Mouse (Mus musculus) heart, adult 2 months (tissue): ENCODE data around the gene Tbx6. TPM values are rescaled to one million over a fixed set of nuclear protein-coding genes. Genes with fewer than 3 reads are reported as not detected.
A peak's percentile ranks its signal among the peaks of the same experiment; 100 is the strongest.

Experiments used
- DNase-seq, 2 experiments: peaks; one replicate each; pipeline ENCODE4 v3.0.0; 2021
- H3K27ac ChIP-seq: fragments of 200-600 bp; 2 replicates; pipeline ENCODE4 v1.8.1; 2022
- H3K27me3 ChIP-seq: fragments of 200-500 bp; 2 replicates; pipeline ENCODE4 v1.6.1; 2012; ENCODE audit warnings: mild to moderate bottlenecking, low read length, inconsistent platforms, mixed read lengths; ENCODE audit not compliant: control insufficient read depth, insufficient read depth
- H3K36me3 ChIP-seq: fragments of 200-500 bp; 2 replicates; pipeline ENCODE4 v1.6.1; 2012; ENCODE audit warnings: low read length, inconsistent platforms; ENCODE audit not compliant: control insufficient read depth, insufficient read depth
- H3K4me1 ChIP-seq: fragments of 200-500 bp; 2 replicates; pipeline ENCODE4 v1.6.1; 2011; ENCODE audit warnings: low read length; ENCODE audit not compliant: control insufficient read depth, insufficient read depth
- H3K4me3 ChIP-seq: fragments of 200-600 bp; 2 replicates; pipeline ENCODE4 v1.8.1; 2022
- H3K79me2 ChIP-seq: fragments of 200-500 bp; replicated peaks from 2 replicates; pipeline ENCODE4 v1.6.1; 2012; ENCODE audit warnings: mild to moderate bottlenecking, inconsistent platforms, low read length, moderate library complexity, mixed read lengths; ENCODE audit not compliant: control insufficient read depth, insufficient read depth
- H3K9ac ChIP-seq: fragments of 200-500 bp; 2 replicates; pipeline ENCODE4 v1.6.1; 2012; ENCODE audit warnings: low read depth, mild to moderate bottlenecking, control low read depth, inconsistent platforms, low read length, mixed read lengths
- CTCF ChIP-seq: fragments of 200-600 bp; IDR thresholded peaks from 2 replicates; pipeline ENCODE4 v1.8.1; 2022; ENCODE audit warnings: antibody characterized with exemption, mild to moderate bottlenecking, moderate library complexity
- EP300 ChIP-seq: fragments of 200-500 bp; IDR thresholded peaks from 2 replicates; pipeline ENCODE4 v1.6.1; 2011; ENCODE audit warnings: low read depth, low read length, control low read depth; ENCODE audit not compliant: insufficient read depth
- POLR2A ChIP-seq: fragments of 200-500 bp; IDR thresholded peaks from 2 replicates; pipeline ENCODE4 v1.6.1; 2011; ENCODE audit warnings: mild to moderate bottlenecking, low read depth, low read length, control low read depth; ENCODE audit not compliant: insufficient read depth
- WGBS: fragments of 180-500 bp; shearing (Covaris S2); methylation state at CpG from one replicate; pipeline ENCODE4 v1.1.7; 2018; 5-methylcytosine and 5-hydroxymethylcytosine counted together
- intact Hi-C: fragments of 180-260 bp; cut with DNase I; formaldehyde crosslinking; loops from one replicate; pipeline ENCODE4 v1.15.1; 2025
- polyA plus RNA-seq: library from polyadenylated mRNA; depleted of rRNA; stranded (reverse); fragments of >200 nt; gene quantifications from 2 replicates; pipeline ENCODE4 v1.2.3, GENCODE M21; 2012
- total RNA-seq, 2 experiments: library from RNA; stranded (reverse); gene quantifications; 2 replicates each; pipeline ENCODE4 v1.2.3; 2021

Tbx6 gene
- total and polyA plus RNA-seq, 3 experiments: 0.44 to 2.9 (median 0.66) TPM

- peaks cover 8% of the 10 kb centered on the region for H3K4me1 ChIP-seq
- intact Hi-C loops: no loop called here
- peaks cover under 1% of the 10 kb centered on the region for H3K36me3 ChIP-seq
- no peaks in the 10 kb centered on the region for H3K27me3 ChIP-seq
- H3K4me3 ChIP-seq: no peak overlapping the region
- no peak for DNase-seq
- H3K9ac ChIP-seq: no peak overlapping the region
- no peak overlapping the region for H3K27ac ChIP-seq
- TF ChIP-seq EP300 (no peak), CTCF (no peak), POLR2A (no peak)
- peaks cover 5% of the 10 kb centered on the region for H3K79me2 ChIP-seq
- 83% methylated on average over 2 of the region's 2 CpGs for WGBS
These were observed 7.9 kb upstream of the Tbx6 start for GRCm38 (mm10) chr7:126773351-126773750.

DNA sequence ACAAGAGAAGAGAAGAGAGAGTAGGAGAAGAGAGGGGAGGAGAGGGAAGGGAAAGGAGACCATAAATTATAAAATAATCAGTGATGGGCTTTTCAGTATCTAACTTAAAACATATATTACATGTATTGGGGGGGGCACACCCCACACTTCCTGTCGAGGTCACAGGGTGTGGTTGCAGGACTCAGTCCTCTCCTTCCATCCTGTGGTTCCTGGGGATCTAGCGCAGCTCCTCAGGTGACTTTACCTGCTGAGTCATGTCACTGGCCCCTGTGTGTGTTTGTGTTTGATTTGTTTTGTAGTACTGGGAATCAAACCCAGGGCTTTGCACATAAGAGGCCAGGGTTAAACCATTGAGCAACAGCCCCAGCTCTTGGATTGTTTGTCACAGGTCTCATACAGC is 6.8 kb upstream of the Tbx6 start:
- TF ChIP-seq EP300 (no peak), POLR2A (no peak), CTCF (no peak)
- H3K27ac ChIP-seq: peak overlapping the region; percentile 36
- no peak overlapping the region for H3K9ac ChIP-seq
- no peak for DNase-seq
- H3K27me3 ChIP-seq: no peaks in the 10 kb centered on the region
- WGBS: 38% methylated on average over 2 of the region's 2 CpGs
- peaks cover 5% of the 10 kb centered on the region for H3K36me3 ChIP-seq
- intact Hi-C loops: no loop called here
- H3K4me3 ChIP-seq: no peak overlapping the region
- H3K79me2 ChIP-seq: peaks cover 5% of the 10 kb centered on the region
- H3K4me1 ChIP-seq: peaks cover 10% of the 10 kb centered on the region

DNA sequence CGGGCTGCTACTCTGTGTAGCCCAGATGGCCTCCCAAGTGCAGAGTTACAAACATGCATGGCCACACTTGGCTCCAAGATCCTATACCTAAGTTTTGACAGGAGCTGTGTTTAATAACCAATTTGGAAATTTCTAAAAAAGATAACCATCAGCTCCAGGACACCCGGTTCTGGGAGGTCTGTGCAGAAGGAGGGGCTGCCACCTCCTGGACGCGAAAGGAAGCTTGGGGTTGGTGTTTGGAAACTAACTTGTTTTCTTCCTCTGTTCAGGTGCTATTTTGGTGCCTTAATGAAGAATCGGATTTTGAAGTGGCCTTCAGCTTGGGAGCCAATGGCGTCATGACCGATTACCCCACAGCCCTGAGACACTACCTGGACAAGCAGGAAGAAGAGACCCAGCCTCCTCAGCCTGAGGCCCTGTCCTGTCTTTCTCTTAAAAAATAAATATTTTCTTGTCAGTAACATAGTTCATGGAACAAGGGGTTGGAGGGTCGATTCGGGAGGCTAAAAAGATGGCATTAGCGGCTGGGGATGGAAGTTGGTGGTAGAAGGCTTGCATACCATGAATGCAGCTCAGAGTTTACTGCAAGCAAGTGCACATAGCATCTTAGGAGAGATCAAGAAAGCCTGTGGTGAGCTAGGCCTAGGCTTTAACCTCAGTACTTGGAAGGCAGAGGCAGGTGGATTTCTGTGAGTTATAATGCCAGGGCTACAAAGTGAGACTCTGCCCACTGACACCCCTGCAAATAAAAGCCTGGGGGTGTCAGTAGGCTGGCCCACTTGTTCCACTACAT is 5.9 kb upstream of the Tbx6 start:
- intact Hi-C loops: no loop called here
- H3K4me1 ChIP-seq: peaks cover 12% of the 10 kb centered on the region
- peak overlapping the region; percentile 99 for H3K27ac ChIP-seq
- WGBS: 70% methylated on average over 10 of the region's 10 CpGs
- no peak for DNase-seq
- TF ChIP-seq POLR2A: no peak
- peak; percentile 62 for TF ChIP-seq CTCF
- no peak overlapping the region for H3K9ac ChIP-seq
- no peak overlapping the region for H3K4me3 ChIP-seq
- H3K79me2 ChIP-seq: peaks cover 5% of the 10 kb centered on the region
- H3K36me3 ChIP-seq: peaks cover 5% of the 10 kb centered on the region
- H3K27me3 ChIP-seq: no peaks in the 10 kb centered on the region

DNA sequence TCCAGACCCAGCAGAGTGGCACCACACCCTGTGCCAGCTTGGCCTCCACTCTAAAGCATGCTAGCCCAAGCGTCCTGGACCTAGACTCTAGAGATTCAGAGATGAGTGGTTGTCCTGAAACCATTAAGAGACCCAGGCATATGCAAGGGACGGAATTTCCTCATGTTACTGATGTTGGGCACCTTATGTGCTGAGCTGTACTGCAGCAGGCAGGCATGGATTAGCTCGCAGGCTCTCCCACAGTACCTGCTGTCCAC is 5.4 kb upstream of the Tbx6 start:
- 58% methylated on average over 3 of the region's 3 CpGs for WGBS
- peak overlapping the region; percentile 99 for H3K27ac ChIP-seq

GRCm38 (mm10) chr7:126776598-126777057 is 4.7 kb upstream of the Tbx6 start, which contains the start of gene Ypel3:
Ypel3 (plus strand) TSS chr7:126776955.
- WGBS: 1% methylated on average over 37 of the region's 37 CpGs
- DNase-seq: peak; percentile 95 to 98
- Histone ChIP-seq H3K27me3 (no peaks in the 10 kb centered on the region), H3K9ac (peak within 1 kb of the TSS; percentile 97), H3K79me2 (peaks cover 5% of the 10 kb centered on the region), H3K36me3 (peaks cover 5% of the 10 kb centered on the region), H3K4me3 (peak within 1 kb of the TSS; percentile 84), H3K27ac (peak within 1 kb of the TSS; percentile 99), H3K4me1 (peaks cover 12% of the 10 kb centered on the region)
- intact Hi-C loops: loop anchor here (2.0 kb wide), 1 partner anchor 16 kb away; no protein-coding TSS in a partner anchor
- no peak for TF ChIP-seq CTCF
- peak; percentile 84 for TF ChIP-seq POLR2A
- TF ChIP-seq EP300: 0 out of 2 replicates have a peak, but pooled peaks have one; percentile 61

More for the DNA sequence above, 5.4 kb upstream of the Tbx6 start:
- Histone ChIP-seq H3K27me3 (no peaks in the 10 kb centered on the region), H3K4me3 (peak overlapping the region; percentile 39), H3K79me2 (peaks cover 5% of the 10 kb centered on the region), H3K9ac (no peak overlapping the region), H3K4me1 (peaks cover 12% of the 10 kb centered on the region), H3K36me3 (peaks cover 5% of the 10 kb centered on the region)
- intact Hi-C loops: loop anchor here (2.0 kb wide), 1 partner anchor 15 kb away; no protein-coding TSS in a partner anchor
- no peak for TF ChIP-seq EP300
- no peak for TF ChIP-seq POLR2A
- no peak for TF ChIP-seq CTCF
- DNase-seq: no peak

DNA sequence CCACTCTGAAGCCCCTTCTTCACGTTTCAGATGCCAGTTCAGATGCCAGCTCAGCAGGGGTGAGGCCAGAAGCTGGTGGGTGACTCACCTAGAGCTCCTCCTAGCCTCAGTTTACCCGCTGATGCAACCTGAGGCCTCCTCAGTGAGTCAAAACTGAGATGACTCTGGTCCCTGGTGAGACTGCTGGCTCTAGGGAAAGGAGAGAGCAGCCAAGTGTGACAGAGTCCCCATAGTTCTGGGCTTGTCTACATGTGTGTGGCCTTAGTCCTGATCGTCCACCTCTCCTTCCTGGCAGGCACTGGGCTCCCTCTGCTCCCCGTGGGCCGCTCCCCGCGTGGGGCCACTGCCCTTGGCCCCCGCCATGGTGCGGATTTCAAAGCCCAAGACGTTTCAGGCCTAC is 3.8 kb upstream of the Tbx6 start:
- intact Hi-C loops: loop anchor here (2.0 kb wide), 1 partner anchor 17 kb away; no protein-coding TSS in a partner anchor
- TF ChIP-seq CTCF (no peak), EP300 (no peak), POLR2A (no peak)
- Histone ChIP-seq H3K27me3 (no peaks in the 10 kb centered on the region), H3K4me1 (peaks cover 12% of the 10 kb centered on the region), H3K9ac (peak overlapping the region; percentile 97), H3K79me2 (peaks cover 5% of the 10 kb centered on the region), H3K27ac (peak overlapping the region; percentile 99), H3K4me3 (peak overlapping the region; percentile 84), H3K36me3 (peaks cover 5% of the 10 kb centered on the region)
- DNase-seq: peak; percentile 46 to 62
- WGBS: 32% methylated on average over 10 of the region's 10 CpGs
